Mouse (Mus musculus): ENCODE measurements around the gene 1700001C19Rik. TPM values are rescaled to one million over a fixed set of nuclear protein-coding genes. Genes with fewer than 3 reads are reported as not detected.
A peak's percentile ranks its signal among the peaks of the same experiment; 100 is the strongest.
"Not testable (repeated sequence)": the region's sequence is repeated elsewhere in the genome, so short reads cannot be mapped to it uniquely, and the experiment has no call there.

Gene 1700001C19Rik
- total RNA-seq, 1 experiment from 2014 or later, result 0.82 TPM

- DNase-seq, result no peak
Measured at GRCm38 (mm10) chr17:47430815-47431214, 6.4 kb downstream of the 1700001C19Rik start.

- peak; percentile 72 for DNase-seq
Measured at GRCm38 (mm10) chr17:47428831-47429304, 8.3 kb downstream of the 1700001C19Rik start.

GRCm38 (mm10) chr17:47427316-47427715, 9.9 kb downstream of the 1700001C19Rik start:
- DNase-seq, result no peak

GRCm38 (mm10) chr17:47424186-47424585, 13.0 kb downstream of the 1700001C19Rik start:
- DNase-seq, result no peak

GRCm38 (mm10) chr17:47422616-47423015, 14.6 kb downstream of the 1700001C19Rik start:
- not testable (repeated sequence) for DNase-seq

- peak; percentile 24 for DNase-seq
Measured at GRCm38 (mm10) chr17:47421566-47421965, 15.6 kb downstream of the 1700001C19Rik start.

- DNase-seq, result no peak
Measured at GRCm38 (mm10) chr17:47420195-47420594, 17.0 kb downstream of the 1700001C19Rik start.

- peak; percentile 24 for DNase-seq
Measured at GRCm38 (mm10) chr17:47409897-47410861, 27.0 kb downstream of the 1700001C19Rik start.

GRCm38 (mm10) chr17:47408558-47408898, 28.6 kb downstream of the 1700001C19Rik start:
- peak; percentile 75 for DNase-seq

GRCm38 (mm10) chr17:47407717-47408557, 29.2 kb downstream of the 1700001C19Rik start:
- DNase-seq, result no peak

GRCm38 (mm10) chr17:47400451-47400850, 36.7 kb downstream of the 1700001C19Rik start, which contains the start of gene Guca1a:
TSS of gene Guca1a (minus strand) at chr17:47400584.
- DNase-seq, result no peak

GRCm38 (mm10) chr17:47399091-47399490, 38.1 kb downstream of the 1700001C19Rik start:
- DNase-seq, result no peak

GRCm38 (mm10) chr17:47395376-47395913, 41.7 kb downstream of the 1700001C19Rik start:
- DNase-seq, result peak; percentile 81

GRCm38 (mm10) chr17:47394223-47394869, 42.8 kb downstream of the 1700001C19Rik start:
- peak; percentile 46 for DNase-seq

- peak; percentile 66 for DNase-seq
Measured at GRCm38 (mm10) chr17:47386649-47387048, 50.5 kb downstream of the 1700001C19Rik start.

GRCm38 (mm10) chr17:47385145-47385544, 52.0 kb downstream of the 1700001C19Rik start, which contains the start of gene Guca1b:
TSS of gene Guca1b (plus strand) at chr17:47385393.
- no peak for DNase-seq

GRCm38 (mm10) chr17:47384064-47384463, 53.1 kb downstream of the 1700001C19Rik start:
- no peak for DNase-seq

GRCm38 (mm10) chr17:47383266-47383665, 53.9 kb downstream of the 1700001C19Rik start:
- peak; percentile 53 for DNase-seq

GRCm38 (mm10) chr17:47381917-47382316, 55.3 kb downstream of the 1700001C19Rik start:
- no peak for DNase-seq

- DNase-seq, result no peak
Measured at GRCm38 (mm10) chr17:47378133-47378532, 59.0 kb downstream of the 1700001C19Rik start.

GRCm38 (mm10) chr17:47376779-47377280, 60.3 kb downstream of the 1700001C19Rik start:
- DNase-seq, result no peak
